Mouse (Mus musculus) hindbrain, embryonic 16.5 days (tissue): ENCODE data around the gene Olfr171. TPM values are rescaled to one million over a fixed set of nuclear protein-coding genes. Genes with fewer than 3 reads are reported as not detected.
"Not testable (repeated sequence)": the region's sequence is repeated elsewhere in the genome, so short reads cannot be mapped to it uniquely, and the experiment has no call there.

Experiments
- ATAC-seq: fragments of 200-750 bp; cut with Nextera tagmentation; 2 replicates; pipeline ENCODE4 v1.8.0; 2017; ENCODE audit warnings: moderate TSS enrichment, moderate library complexity
- H3K27ac ChIP-seq: fragments of 300-500 bp; sonication (generic); 2 replicates; pipeline ENCODE4 v1.5.1; 2014; ENCODE audit warnings: low read depth, mild to moderate bottlenecking, control low read depth, low read length, moderate library complexity
- H3K27me3 ChIP-seq: fragments of 300-500 bp; sonication (generic); replicated peaks from 2 replicates; pipeline ENCODE4 v1.6.1; 2014; ENCODE audit warnings: low read length; ENCODE audit not compliant: control insufficient read depth, insufficient read depth
- H3K36me3 ChIP-seq: fragments of 300-500 bp; sonication (generic); 2 replicates; pipeline ENCODE4 v1.6.1; 2014; ENCODE audit warnings: mild to moderate bottlenecking, low read length, moderate library complexity, mixed read lengths; ENCODE audit not compliant: control insufficient read depth, insufficient read depth
- H3K4me1 ChIP-seq: fragments of 300-500 bp; sonication (generic); 2 replicates; pipeline ENCODE4 v1.6.1; 2014; ENCODE audit warnings: low read depth, low read length; ENCODE audit not compliant: control insufficient read depth, insufficient read depth
- H3K4me2 ChIP-seq: fragments of 300-500 bp; sonication (generic); 2 replicates; pipeline ENCODE4 v1.6.1; 2014; ENCODE audit warnings: mild to moderate bottlenecking, low read length, control low read depth, moderate library complexity
- H3K4me3 ChIP-seq: fragments of 300-500 bp; sonication (generic); 2 replicates; pipeline ENCODE4 v1.5.1; 2014; ENCODE audit warnings: mild to moderate bottlenecking, low read length, control low read depth, moderate library complexity
- H3K9ac ChIP-seq: fragments of 300-500 bp; sonication (generic); 2 replicates; pipeline ENCODE4 v1.6.1; 2014; ENCODE audit warnings: low read depth, mild to moderate bottlenecking, control low read depth, low read length, moderate library complexity
- H3K9me3 ChIP-seq: fragments of 300-500 bp; sonication (generic); 2 replicates; pipeline ENCODE4 v1.6.1; 2014; ENCODE audit warnings: mild to moderate bottlenecking, low read length, moderate library complexity; ENCODE audit not compliant: control insufficient read depth
- WGBS: fragments of 180-500 bp; shearing (Covaris S2); extraction: QIAGEN DNeasy Blood & Tissue Kit; methylation state at CpG from one replicate; pipeline ENCODE4 v1.1.7; 2014; 5-methylcytosine and 5-hydroxymethylcytosine counted together
- polyA plus RNA-seq: library from polyadenylated mRNA; unstranded; fragments of >200 nt; fragmentation: Nextera tagmentation; extraction: Ambion mirVana; gene quantifications from 2 replicates; pipeline ENCODE4 v1.2.1, GENCODE M21; 2015

Gene Olfr171
- not detected in 2 replicates for polyA plus RNA-seq

DNA sequence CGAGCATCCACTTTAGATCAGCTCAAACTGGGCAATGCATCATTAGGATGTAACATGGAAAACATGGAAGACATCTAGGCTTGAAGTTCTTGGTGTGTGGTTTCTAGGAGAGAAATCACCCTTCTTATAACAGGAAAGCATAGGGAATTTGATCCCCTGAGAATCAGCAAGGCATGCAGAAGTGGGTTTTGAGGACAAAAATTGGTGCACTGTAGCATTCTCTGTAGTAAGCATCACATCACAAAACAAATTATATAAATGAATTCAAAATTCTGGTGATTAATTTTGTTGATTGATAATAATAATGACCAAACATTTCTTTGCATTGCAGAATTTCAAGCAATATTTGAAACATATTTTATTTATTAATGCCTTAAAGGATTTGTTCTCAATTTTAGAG lies at the start of gene Olfr171:
Olfr171 (minus strand) TSS at position 101 of the 400 bp plus-strand sequence.
- WGBS = 80% methylated on average over 1 of the region's 1 CpGs
- H3K36me3 ChIP-seq = no peaks in the 10 kb centered on the region
- no peak within 1 kb of the TSS for H3K4me2 ChIP-seq
- no peak for ATAC-seq
- no peak within 1 kb of the TSS for H3K27ac ChIP-seq
- H3K9ac ChIP-seq = no peak within 1 kb of the TSS
- no peaks in the 10 kb centered on the region for H3K4me1 ChIP-seq
- no peaks in the 10 kb centered on the region for H3K9me3 ChIP-seq
- H3K27me3 ChIP-seq = no peaks in the 10 kb centered on the region
- H3K4me3 ChIP-seq = no peak within 1 kb of the TSS

DNA sequence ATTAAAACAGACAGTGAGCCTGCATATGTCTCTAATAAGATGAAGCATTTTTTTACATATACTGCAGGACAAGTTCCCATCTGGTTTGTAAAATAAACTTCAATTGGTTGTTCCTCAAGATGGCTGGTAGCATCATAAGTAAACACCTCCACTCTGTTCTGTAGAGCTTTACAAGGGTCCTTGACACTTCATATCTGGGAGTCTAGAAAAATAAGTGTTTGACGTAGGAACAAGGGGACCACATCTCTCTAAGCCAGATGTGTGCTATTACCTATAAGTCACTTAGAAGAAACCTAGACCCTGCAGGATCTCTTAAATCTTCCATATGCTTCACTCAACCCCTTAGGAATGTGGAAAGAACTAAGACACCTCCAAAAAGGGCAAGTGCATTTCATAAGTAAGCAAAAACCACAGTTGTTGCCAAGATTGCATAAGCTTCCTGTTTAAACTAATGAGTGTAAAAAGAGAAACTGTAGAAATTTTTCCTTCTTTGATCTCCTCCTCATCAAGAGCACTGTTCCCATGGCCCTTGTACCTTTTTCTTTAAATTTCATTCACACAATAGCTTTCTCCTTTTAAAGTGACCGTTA lies 41.1 kb upstream of the Olfr171 start:
- Histone ChIP-seq H3K9ac (no peak overlapping the region), H3K9me3 (no peaks in the 10 kb centered on the region), H3K27ac (no peak overlapping the region), H3K27me3 (no peaks in the 10 kb centered on the region), H3K4me1 (no peaks in the 10 kb centered on the region), H3K4me3 (no peak overlapping the region), H3K4me2 (no peak overlapping the region), H3K36me3 (no peaks in the 10 kb centered on the region)
- WGBS = 93% methylated on average over 2 of the region's 2 CpGs
- ATAC-seq = no peak

DNA sequence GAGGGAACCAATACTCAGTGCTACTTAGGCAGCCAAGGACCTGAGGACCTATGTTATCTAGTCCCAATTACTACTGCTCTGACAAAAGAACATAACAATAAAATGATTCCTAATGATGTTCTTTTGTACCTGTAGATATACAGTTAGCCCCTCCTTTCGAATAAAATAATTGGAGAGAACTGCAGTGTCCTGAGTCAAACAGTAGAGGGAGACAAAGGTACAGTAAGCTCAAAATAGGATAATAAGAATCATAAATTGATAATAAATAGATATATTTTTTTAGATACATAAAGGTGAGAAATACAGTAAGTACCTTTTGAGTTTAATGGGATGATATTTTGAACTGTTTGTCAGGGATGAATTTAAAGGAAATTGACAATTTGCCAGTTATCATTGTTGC lies 36.6 kb upstream of the Olfr171 start:
- no peaks in the 10 kb centered on the region for H3K9me3 ChIP-seq
- H3K27me3 ChIP-seq = no peaks in the 10 kb centered on the region
- no peak overlapping the region for H3K4me3 ChIP-seq
- 58% methylated on average over 1 of the region's 1 CpGs for WGBS
- H3K36me3 ChIP-seq = no peaks in the 10 kb centered on the region
- no peaks in the 10 kb centered on the region for H3K4me1 ChIP-seq
- H3K9ac ChIP-seq = no peak overlapping the region
- ATAC-seq = no peak
- no peak overlapping the region for H3K27ac ChIP-seq
- no peak overlapping the region for H3K4me2 ChIP-seq

DNA sequence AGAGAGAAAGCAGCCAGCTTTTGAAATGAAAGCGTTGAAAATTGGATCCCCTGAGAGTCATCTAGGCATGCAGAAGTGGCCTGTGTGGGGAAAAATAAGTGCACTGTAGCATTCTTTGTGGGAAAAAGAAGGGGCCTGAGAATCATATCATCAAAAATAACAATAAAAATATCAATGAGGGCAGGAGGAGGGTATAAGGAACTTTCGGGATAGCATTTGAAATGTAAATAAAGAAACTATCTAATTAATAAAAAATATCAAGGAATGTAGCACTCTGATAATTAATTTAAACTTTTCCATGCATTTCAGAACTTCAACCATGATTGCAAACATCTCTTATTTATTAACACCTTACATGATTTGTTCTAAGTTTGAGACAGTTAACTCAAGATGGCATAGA lies 17.9 kb downstream of the Olfr171 start, which contains the start of gene Olfr170:
Olfr170 (minus strand) TSS at position 101 of the 400 bp plus-strand sequence.
- ATAC-seq, H3K4me3 ChIP-seq: not testable (repeated sequence)
- 86% methylated on average over 2 of the region's 2 CpGs for WGBS

DNA sequence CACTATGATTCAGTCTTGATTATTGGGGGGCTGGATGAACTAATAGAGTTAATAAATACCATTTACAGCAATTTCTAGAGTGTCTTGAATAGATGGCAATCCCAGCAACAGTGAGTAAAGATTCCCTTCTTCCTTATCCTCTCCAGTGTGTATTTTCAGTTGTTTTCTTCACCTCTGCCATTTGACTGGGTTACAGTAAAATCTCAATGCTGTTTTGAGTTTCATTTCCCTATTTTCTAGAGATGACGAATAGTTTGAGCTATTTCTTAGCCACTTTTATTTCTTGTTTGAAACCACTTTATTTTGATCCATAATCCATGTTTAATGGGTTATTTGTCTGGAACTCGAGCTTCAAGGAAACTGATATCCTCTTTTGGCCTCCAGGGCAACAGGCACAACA lies 26.6 kb downstream of the Olfr171 start:
- no peak overlapping the region for H3K4me2 ChIP-seq
- no peak overlapping the region for H3K27ac ChIP-seq
- no peak overlapping the region for H3K9ac ChIP-seq
- 58% methylated on average over 2 of the region's 2 CpGs for WGBS
- ATAC-seq = no peak
- H3K36me3 ChIP-seq = no peaks in the 10 kb centered on the region
- no peaks in the 10 kb centered on the region for H3K9me3 ChIP-seq
- no peaks in the 10 kb centered on the region for H3K4me1 ChIP-seq
- no peaks in the 10 kb centered on the region for H3K27me3 ChIP-seq
- H3K4me3 ChIP-seq = no peak overlapping the region

More for the DNA sequence above, 17.9 kb downstream of the Olfr171 start, which contains the start of gene Olfr170:
- not testable (repeated sequence) for H3K27me3 ChIP-seq, H3K4me1 ChIP-seq, H3K9me3 ChIP-seq, H3K27ac ChIP-seq, H3K36me3 ChIP-seq, H3K4me2 ChIP-seq, H3K9ac ChIP-seq

Other genes starting within 250 kb of the Olfr171 start
- gene Olfr165, start 206.8 kb downstream of the Olfr171 start, polyA plus RNA-seq = not detected in 2 replicates
- not detected in 2 replicates for gene Olfr166, start 146.2 kb downstream of the Olfr171 start, polyA plus RNA-seq
- gene Olfr167, start 107.7 kb downstream of the Olfr171 start, polyA plus RNA-seq = not detected in 2 replicates
- not detected in 2 replicates for gene Olfr168, start 94.4 kb downstream of the Olfr171 start, polyA plus RNA-seq
- gene Olfr169, start 58.1 kb downstream of the Olfr171 start, polyA plus RNA-seq = not detected in 2 replicates
- gene Olfr170, start 18.0 kb downstream of the Olfr171 start, polyA plus RNA-seq = not detected in 2 replicates
- gene Lamp3, start 76.5 kb upstream of the Olfr171 start, polyA plus RNA-seq = 0.11 TPM in 1 of 2 replicates, not detected in the other
- gene B3gnt5, start 130.3 kb upstream of the Olfr171 start, polyA plus RNA-seq = 34.1 and 36.9 TPM in 2 replicates